Mouse (Mus musculus) embryonic facial prominence, embryonic 13.5 days (tissue): ENCODE measurements around the gene Osbpl5. TPM values are rescaled to one million over a fixed set of nuclear protein-coding genes. Genes with fewer than 3 reads are reported as not detected.
"Not testable (repeated sequence)": the region's sequence is repeated elsewhere in the genome, so short reads cannot be mapped to it uniquely, and the experiment has no call there.

Experiments used
- ATAC-seq: fragments of 200-750 bp; cut with Nextera tagmentation; 2 replicates; pipeline ENCODE4 v1.8.0; 2017; ENCODE audit warnings: low read depth; ENCODE audit not compliant: insufficient number of reproducible peaks, insufficient read depth, low FRiP score, low TSS enrichment
- H3K27ac ChIP-seq: fragments of 300-500 bp; sonication (generic); 2 replicates; pipeline ENCODE4 v1.5.1; 2015; ENCODE audit warnings: moderate library complexity, mild to moderate bottlenecking, inconsistent platforms
- H3K27me3 ChIP-seq: fragments of 300-500 bp; sonication (generic); 2 replicates; pipeline ENCODE4 v1.6.1; 2015; ENCODE audit warnings: mild to moderate bottlenecking, inconsistent platforms
- H3K36me3 ChIP-seq: fragments of 300-500 bp; sonication (generic); 2 replicates; pipeline ENCODE4 v1.6.1; 2015; ENCODE audit warnings: mild to moderate bottlenecking, inconsistent platforms
- H3K4me1 ChIP-seq: fragments of 300-500 bp; sonication (generic); 2 replicates; pipeline ENCODE4 v1.6.1; 2015; ENCODE audit warnings: inconsistent platforms
- H3K4me2 ChIP-seq: fragments of 300-500 bp; sonication (generic); 2 replicates; pipeline ENCODE4 v1.6.1; 2015; ENCODE audit warnings: moderate library complexity, mild to moderate bottlenecking, inconsistent platforms
- H3K4me3 ChIP-seq: fragments of 300-500 bp; sonication (generic); 2 replicates; pipeline ENCODE4 v1.5.1; 2015; ENCODE audit warnings: mild to moderate bottlenecking, inconsistent platforms
- H3K9ac ChIP-seq: fragments of 300-500 bp; sonication (generic); 2 replicates; pipeline ENCODE4 v1.6.1; 2015; ENCODE audit warnings: mild to moderate bottlenecking, inconsistent platforms
- H3K9me3 ChIP-seq: fragments of 300-500 bp; sonication (generic); 2 replicates; pipeline ENCODE4 v1.6.1; 2016; ENCODE audit warnings: inconsistent platforms
- WGBS: fragments of 180-500 bp; shearing (Covaris S2); methylation state at CpG from one replicate; pipeline ENCODE4 v1.1.7; 2015; ENCODE audit warnings: mixed read lengths; 5-methylcytosine and 5-hydroxymethylcytosine counted together
- microRNA-seq: library from miRNA; unstranded; fragments of <30 nt; microRNA quantifications from one replicate; pipeline ENCODE4, GENCODE M21; 2016
- polyA plus RNA-seq: library from polyadenylated mRNA; unstranded; fragments of >200 nt; fragmentation: Nextera tagmentation; extraction: Ambion mirVana; gene quantifications from 2 replicates; pipeline ENCODE4 v1.2.1, GENCODE M21; 2015

Osbpl5 gene
- polyA plus RNA-seq, 1 experiment from 2014 or later, result 37.9 TPM

GRCm38 (mm10) chr7:143666427-143667311 is 90.1 kb downstream of the Osbpl5 start:
- no peaks in the 10 kb centered on the region for H3K9me3 ChIP-seq
- no peak overlapping the region for H3K27ac ChIP-seq
- H3K9ac ChIP-seq, result no peak overlapping the region
- ATAC-seq, result no peak
- no peaks in the 10 kb centered on the region for H3K36me3 ChIP-seq
- H3K4me2 ChIP-seq, result no peak overlapping the region
- no peak overlapping the region for H3K4me3 ChIP-seq
- H3K4me1 ChIP-seq, result no peaks in the 10 kb centered on the region
- H3K27me3 ChIP-seq, result no peaks in the 10 kb centered on the region

GRCm38 (mm10) chr7:143663470-143663869 is 93.3 kb downstream of the Osbpl5 start:
- Histone ChIP-seq H3K27ac (no peak overlapping the region), H3K9ac (no peak overlapping the region), H3K4me2 (no peak overlapping the region), H3K4me3 (no peak overlapping the region), H3K27me3 (no peaks in the 10 kb centered on the region), H3K36me3 (no peaks in the 10 kb centered on the region), H3K4me1 (no peaks in the 10 kb centered on the region), H3K9me3 (no peaks in the 10 kb centered on the region)
- no peak for ATAC-seq
- 78% methylated on average over 2 of the region's 2 CpGs for whole genome bisulfite sequencing

- no peaks in the 10 kb centered on the region for H3K27me3 ChIP-seq
- no peaks in the 10 kb centered on the region for H3K4me1 ChIP-seq
- no peak for ATAC-seq
- no peak overlapping the region for H3K4me2 ChIP-seq
- H3K36me3 ChIP-seq, result no peaks in the 10 kb centered on the region
- no peak overlapping the region for H3K27ac ChIP-seq
- H3K9me3 ChIP-seq, result no peaks in the 10 kb centered on the region
- no peak overlapping the region for H3K9ac ChIP-seq
- H3K4me3 ChIP-seq, result no peak overlapping the region
These were observed 96.0 kb downstream of the Osbpl5 start for GRCm38 (mm10) chr7:143660797-143661196.

- 54% methylated on average over 10 of the region's 10 CpGs for WGBS
- Histone ChIP-seq H3K4me2 (peak overlapping the region; percentile 71), H3K4me3 (peak overlapping the region; percentile 64)
- not testable (repeated sequence) for H3K36me3 ChIP-seq, H3K27ac ChIP-seq, H3K9me3 ChIP-seq, H3K27me3 ChIP-seq, H3K4me1 ChIP-seq, H3K9ac ChIP-seq, ATAC-seq
These were observed 106.9 kb downstream of the Osbpl5 start for GRCm38 (mm10) chr7:143649769-143650346.

GRCm38 (mm10) chr7:143649034-143649768 is 107.6 kb downstream of the Osbpl5 start, which contains the start of gene Tnfrsf22:
Tnfrsf22 (minus strand) TSS chr7:143649661.
- H3K4me1 ChIP-seq, result no peaks in the 10 kb centered on the region
- H3K9me3 ChIP-seq, result peaks cover 7% of the 10 kb centered on the region; the same call in 1 of the 2 replicates
- peak; percentile 84 for ATAC-seq
- no peaks in the 10 kb centered on the region for H3K27me3 ChIP-seq
- H3K4me3 ChIP-seq, result peak within 1 kb of the TSS; percentile 64
- H3K36me3 ChIP-seq, result no peaks in the 10 kb centered on the region
- no peak within 1 kb of the TSS for H3K27ac ChIP-seq
- H3K9ac ChIP-seq, result peak within 1 kb of the TSS; percentile 76
- WGBS, result 1% methylated on average over 39 of the region's 39 CpGs
- peak within 1 kb of the TSS; percentile 71 for H3K4me2 ChIP-seq

GRCm38 (mm10) chr7:143643949-143644348 is 112.8 kb downstream of the Osbpl5 start:
- H3K4me1 ChIP-seq, H3K4me2 ChIP-seq, H3K27me3 ChIP-seq, H3K9ac ChIP-seq, H3K4me3 ChIP-seq, H3K9me3 ChIP-seq, ATAC-seq, H3K36me3 ChIP-seq, H3K27ac ChIP-seq: not testable (repeated sequence)
- WGBS, result 91% methylated on average over 2 of the region's 2 CpGs

Small RNA genes lying within 50 kb of the gene (microRNA-seq; reads per million reads assigned to microRNA genes)
- not detected for gene Gm22064

Other genes with a start within 250 kb of the Osbpl5 start
- 262 and 282 TPM in 2 replicates for gene Nap1l4, start 207.9 kb downstream of the Osbpl5 start, polyA plus RNA-seq
- gene Cars, start 156.9 kb downstream of the Osbpl5 start, polyA plus RNA-seq, result 59.2 and 61.8 TPM in 2 replicates
- gene Tnfrsf26, start 128.3 kb downstream of the Osbpl5 start, polyA plus RNA-seq, result 0.46 and 0.65 TPM in 2 replicates
- 11.6 and 15.0 TPM in 2 replicates for gene Tnfrsf22, start 107.3 kb downstream of the Osbpl5 start, polyA plus RNA-seq
- gene Tnfrsf23, start 71.1 kb downstream of the Osbpl5 start, polyA plus RNA-seq, result 1.0 and 1.8 TPM in 2 replicates
- not detected in 2 replicates for gene Mrgprg, start 10.0 kb upstream of the Osbpl5 start, polyA plus RNA-seq
- gene Mrgpre, start 27.5 kb upstream of the Osbpl5 start, polyA plus RNA-seq, result 0.86 and 1.4 TPM in 2 replicates
- gene Nadsyn1, start 65.9 kb upstream of the Osbpl5 start, polyA plus RNA-seq, result 5.8 and 7.1 TPM in 2 replicates
- 39.6 and 41.5 TPM in 2 replicates for gene Dhcr7, start 66.2 kb upstream of the Osbpl5 start, polyA plus RNA-seq
- not detected in 2 replicates for gene Gm498, start 109.9 kb upstream of the Osbpl5 start, polyA plus RNA-seq
- gene Shank2, start 244.9 kb upstream of the Osbpl5 start, polyA plus RNA-seq, result 1.5 and 1.7 TPM in 2 replicates